Mouse (Mus musculus): ENCODE results near the gene Adam11. TPM values are rescaled to one million over a fixed set of nuclear protein-coding genes. Genes with fewer than 3 reads are reported as not detected.

The Adam11 gene
- polyA plus RNA-seq, 1 experiment: 14.8 TPM

DNA sequence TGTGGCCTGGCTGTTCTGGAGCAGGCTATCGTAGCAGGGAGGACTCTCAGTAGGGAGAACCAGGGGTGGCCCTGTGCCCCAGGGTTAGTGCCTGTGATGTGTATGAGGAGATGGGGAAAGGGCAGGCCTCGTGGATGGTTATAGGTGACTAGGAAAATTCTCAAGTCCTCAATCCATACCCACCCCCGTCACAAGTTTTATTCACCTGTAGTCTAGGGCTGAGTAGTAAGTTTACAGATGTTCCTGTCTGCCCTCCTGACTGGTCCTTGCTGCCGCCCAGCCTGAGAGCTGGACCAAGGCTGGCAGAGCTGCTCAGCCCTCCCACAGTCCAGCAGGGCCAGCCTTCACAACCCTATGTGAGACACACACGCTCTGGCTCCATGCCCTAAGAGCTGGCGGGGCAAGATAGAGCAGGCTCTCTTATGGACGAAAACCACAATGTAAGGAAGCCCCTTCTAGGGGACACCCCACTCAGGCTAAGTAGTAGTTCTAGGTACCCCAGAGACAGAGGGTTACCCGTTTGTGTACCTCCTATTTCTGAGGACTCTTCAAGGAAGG lies 17.9 kb downstream of the Adam11 start:
- no peak overlapping the region for H3K4me3 ChIP-seq (ENCODE audit: control insufficient read depth, low read depth, low read length)
- no peak overlapping the region for H3K27ac ChIP-seq (ENCODE audit: control insufficient read depth, insufficient read depth, low read depth, low read length)
- H3K4me1 ChIP-seq (ENCODE audit: control insufficient read depth, insufficient read depth, low read length): peaks cover 17% of the 10 kb centered on the region
- TF ChIP-seq CTCF (IDR thresholded peaks at IDR 0.05; ENCODE audit: control insufficient read depth, insufficient read depth, insufficient replicate concordance, low read depth, low read length) (no peak), POLR2A (IDR thresholded peaks at IDR 0.05; ENCODE audit: control insufficient read depth, low read depth, low read length) (no peak)
- H3K27me3 ChIP-seq (ENCODE audit: control insufficient read depth, insufficient read depth, low read length): no peaks in the 10 kb centered on the region
- no peaks in the 10 kb centered on the region for H3K36me3 ChIP-seq (ENCODE audit: control insufficient read depth, insufficient read depth, low read length)

DNA sequence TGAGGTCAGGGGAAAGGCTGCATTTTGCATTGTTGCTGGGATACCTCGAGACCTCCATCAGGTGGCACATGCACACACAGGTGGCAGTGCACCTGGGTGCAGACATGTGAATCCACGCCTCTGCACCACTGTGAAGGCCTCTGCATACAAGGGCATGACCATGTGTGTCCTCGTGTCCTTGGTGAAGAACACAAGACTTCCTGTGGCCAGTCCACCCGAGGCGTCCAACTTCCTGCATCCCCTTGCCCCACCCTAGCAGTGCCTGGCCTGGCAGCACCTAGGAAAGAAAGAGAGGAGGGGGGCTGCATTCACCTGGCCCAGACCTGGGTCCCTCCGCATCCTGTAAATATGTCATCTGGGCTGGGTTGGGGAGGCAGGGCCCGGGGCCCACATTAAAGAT lies 18.6 kb downstream of the Adam11 start:
- H3K27me3 ChIP-seq (ENCODE audit: control insufficient read depth, insufficient read depth, low read length): no peaks in the 10 kb centered on the region
- no peaks in the 10 kb centered on the region for H3K36me3 ChIP-seq (ENCODE audit: control insufficient read depth, insufficient read depth, low read length)
- no peak overlapping the region for H3K4me3 ChIP-seq (ENCODE audit: control insufficient read depth, low read depth, low read length)
- TF ChIP-seq POLR2A (IDR thresholded peaks at IDR 0.05; ENCODE audit: control insufficient read depth, low read depth, low read length) (no peak), CTCF (IDR thresholded peaks at IDR 0.05; ENCODE audit: control insufficient read depth, insufficient read depth, insufficient replicate concordance, low read depth, low read length) (no peak)
- no peak overlapping the region for H3K27ac ChIP-seq (ENCODE audit: control insufficient read depth, insufficient read depth, low read depth, low read length)
- H3K4me1 ChIP-seq (ENCODE audit: control insufficient read depth, insufficient read depth, low read length): peaks cover 14% of the 10 kb centered on the region

DNA sequence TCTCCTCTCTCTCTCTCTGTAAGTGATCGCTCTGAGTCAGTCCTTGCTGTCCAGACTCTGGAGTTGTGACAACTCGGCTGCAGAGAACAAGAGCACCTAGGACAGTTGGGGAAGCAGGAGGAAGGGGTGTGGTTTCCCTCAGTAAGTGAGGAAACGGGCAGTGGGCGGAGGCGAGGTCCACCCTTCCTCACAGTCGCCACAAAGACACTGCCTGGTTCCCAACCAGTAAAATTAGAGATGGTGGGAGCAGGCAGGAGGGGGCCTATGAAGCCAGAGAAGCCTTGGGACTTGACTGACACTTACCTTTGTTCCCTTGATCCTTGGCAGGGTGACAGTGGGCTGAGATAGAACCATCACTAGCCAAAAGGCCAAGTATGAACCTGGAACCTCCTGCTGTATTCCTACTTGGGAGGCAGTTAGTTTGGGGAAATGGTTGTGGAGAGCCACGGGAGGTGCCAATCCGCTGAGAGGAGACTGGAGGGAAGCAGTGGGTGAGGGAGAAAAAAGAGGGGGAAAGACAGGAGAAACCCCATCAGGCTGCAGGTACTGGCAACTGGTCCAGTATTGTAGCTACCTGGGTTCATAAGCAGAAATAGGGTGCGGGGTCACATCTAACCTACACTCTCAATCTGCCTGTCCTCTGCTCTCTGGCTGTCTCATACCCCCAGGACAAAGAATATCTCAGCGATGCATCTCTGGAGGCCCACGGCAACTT lies 19.2 kb downstream of the Adam11 start:
- H3K27ac ChIP-seq (ENCODE audit: control insufficient read depth, insufficient read depth, low read depth, low read length): no peak overlapping the region
- H3K36me3 ChIP-seq (ENCODE audit: control insufficient read depth, insufficient read depth, low read length): no peaks in the 10 kb centered on the region
- peaks cover 12% of the 10 kb centered on the region for H3K4me1 ChIP-seq (ENCODE audit: control insufficient read depth, insufficient read depth, low read length)
- no peak overlapping the region for H3K4me3 ChIP-seq (ENCODE audit: control insufficient read depth, low read depth, low read length)
- no peaks in the 10 kb centered on the region for H3K27me3 ChIP-seq (ENCODE audit: control insufficient read depth, insufficient read depth, low read length)
- no peak for TF ChIP-seq POLR2A (IDR thresholded peaks at IDR 0.05; ENCODE audit: control insufficient read depth, low read depth, low read length)
- TF ChIP-seq CTCF (IDR thresholded peaks at IDR 0.05; ENCODE audit: control insufficient read depth, insufficient read depth, insufficient replicate concordance, low read depth, low read length): no peak

DNA sequence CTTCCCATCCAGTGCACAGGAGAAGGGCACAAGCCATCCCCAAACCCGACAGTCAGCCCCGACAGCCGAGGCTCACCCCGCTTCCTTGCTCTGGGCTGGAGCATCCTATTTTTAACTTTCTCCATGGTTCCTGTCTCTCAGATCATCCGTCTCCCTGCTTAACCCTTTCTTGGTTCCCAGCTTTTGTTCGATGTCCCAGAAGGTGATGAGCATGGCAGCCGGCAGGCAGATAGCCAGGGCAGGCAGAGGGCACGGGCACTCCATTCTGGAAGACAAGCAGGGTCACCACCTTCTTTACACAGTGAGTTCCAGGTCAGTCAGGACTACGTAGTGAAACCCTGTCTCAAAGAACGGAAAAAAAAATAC lies 19.7 kb downstream of the Adam11 start:
- H3K27ac ChIP-seq (ENCODE audit: control insufficient read depth, insufficient read depth, low read depth, low read length): no peak overlapping the region

DNA sequence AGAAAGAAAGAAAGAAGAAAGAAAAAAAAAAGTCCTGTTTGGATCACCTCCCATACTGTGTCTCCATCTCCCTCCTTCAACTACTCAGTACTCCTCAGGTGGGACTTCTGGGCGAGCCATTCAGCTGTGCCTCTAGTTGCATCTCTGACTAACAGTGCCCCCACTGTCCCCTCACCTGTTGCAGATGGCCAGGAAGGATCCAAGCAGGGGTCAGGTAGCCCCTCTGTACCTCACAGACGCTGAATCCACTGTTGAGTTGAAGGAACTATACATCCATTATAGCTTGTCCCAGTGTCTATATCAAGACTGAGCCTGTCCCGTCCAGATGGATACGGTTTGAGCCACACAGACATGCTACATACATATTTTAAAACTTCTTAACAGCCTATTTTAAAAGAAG lies 20.3 kb downstream of the Adam11 start:
- TF ChIP-seq POLR2A (IDR thresholded peaks at IDR 0.05; ENCODE audit: control insufficient read depth, low read depth, low read length) (no peak), CTCF (IDR thresholded peaks at IDR 0.05; ENCODE audit: control insufficient read depth, insufficient read depth, insufficient replicate concordance, low read depth, low read length) (no peak)
- Histone ChIP-seq H3K4me3 (ENCODE audit: control insufficient read depth, low read depth, low read length) (no peak overlapping the region), H3K36me3 (ENCODE audit: control insufficient read depth, insufficient read depth, low read length) (no peaks in the 10 kb centered on the region), H3K27ac (ENCODE audit: control insufficient read depth, insufficient read depth, low read depth, low read length) (no peak overlapping the region), H3K27me3 (ENCODE audit: control insufficient read depth, insufficient read depth, low read length) (no peaks in the 10 kb centered on the region), H3K4me1 (ENCODE audit: control insufficient read depth, insufficient read depth, low read length) (peaks cover 12% of the 10 kb centered on the region)

More for the DNA sequence above, 19.7 kb downstream of the Adam11 start:
- TF ChIP-seq CTCF (IDR thresholded peaks at IDR 0.05; ENCODE audit: control insufficient read depth, insufficient read depth, insufficient replicate concordance, low read depth, low read length): no peak
- no peak for TF ChIP-seq POLR2A (IDR thresholded peaks at IDR 0.05; ENCODE audit: control insufficient read depth, low read depth, low read length)
- Histone ChIP-seq H3K36me3 (ENCODE audit: control insufficient read depth, insufficient read depth, low read length) (no peaks in the 10 kb centered on the region), H3K4me3 (ENCODE audit: control insufficient read depth, low read depth, low read length) (no peak overlapping the region), H3K27me3 (ENCODE audit: control insufficient read depth, insufficient read depth, low read length) (no peaks in the 10 kb centered on the region), H3K4me1 (ENCODE audit: control insufficient read depth, insufficient read depth, low read length) (peaks cover 12% of the 10 kb centered on the region)

DNA sequence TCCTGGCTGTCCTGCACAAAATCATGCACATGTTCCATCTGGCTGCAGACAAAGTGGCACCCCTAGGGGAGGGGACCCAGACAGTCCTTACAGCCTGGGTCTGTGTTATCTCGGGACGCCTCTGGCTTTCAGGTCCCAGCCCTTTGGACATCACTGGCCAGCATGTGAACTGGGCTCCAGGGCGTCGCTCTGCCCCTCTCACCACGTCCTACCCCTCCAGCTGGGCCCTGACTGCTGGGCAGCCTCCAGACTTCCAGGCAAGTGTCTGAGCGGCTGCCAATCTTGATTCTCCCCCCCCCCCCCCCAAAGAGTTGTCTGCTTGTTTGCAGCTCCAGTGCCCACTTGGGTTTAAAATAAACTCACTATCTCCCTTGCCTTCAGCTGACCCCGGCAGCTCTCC lies 22.2 kb downstream of the Adam11 start:
- no peaks in the 10 kb centered on the region for H3K36me3 ChIP-seq (ENCODE audit: control insufficient read depth, insufficient read depth, low read length)
- H3K27ac ChIP-seq (ENCODE audit: control insufficient read depth, insufficient read depth, low read depth, low read length): no peak overlapping the region
- TF ChIP-seq POLR2A (IDR thresholded peaks at IDR 0.05; ENCODE audit: control insufficient read depth, low read depth, low read length): no peak
- no peak for TF ChIP-seq CTCF (IDR thresholded peaks at IDR 0.05; ENCODE audit: control insufficient read depth, insufficient read depth, insufficient replicate concordance, low read depth, low read length)

DNA sequence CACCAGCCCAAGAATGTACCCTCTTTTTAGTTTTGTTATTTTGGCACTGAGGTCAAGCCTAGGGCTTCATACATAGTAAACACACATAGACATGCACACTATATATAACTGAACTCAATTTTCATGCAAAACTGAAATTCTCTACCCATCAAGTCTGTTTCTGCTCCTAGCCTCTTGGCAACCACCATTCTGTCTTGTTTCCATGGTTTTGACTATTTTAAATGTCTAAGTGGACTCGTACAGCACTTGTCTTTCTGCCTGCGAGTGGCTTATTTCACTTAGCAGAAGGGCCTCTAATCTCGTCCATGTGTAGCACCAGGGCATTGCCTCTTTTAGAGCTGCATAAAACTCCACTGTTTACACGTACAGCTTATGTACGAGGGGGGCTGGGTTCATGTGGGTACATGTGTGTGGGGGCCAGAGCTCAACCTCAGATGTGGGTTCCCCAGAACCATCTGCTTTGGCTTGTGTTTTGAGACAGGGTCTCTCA lies 26.5 kb downstream of the Adam11 start:
- H3K4me3 ChIP-seq (ENCODE audit: control insufficient read depth, low read depth, low read length): no peak overlapping the region
- no peak overlapping the region for H3K27ac ChIP-seq (ENCODE audit: control insufficient read depth, insufficient read depth, low read depth, low read length)
- H3K36me3 ChIP-seq (ENCODE audit: control insufficient read depth, insufficient read depth, low read length): no peaks in the 10 kb centered on the region
- TF ChIP-seq POLR2A (IDR thresholded peaks at IDR 0.05; ENCODE audit: control insufficient read depth, low read depth, low read length) (no peak), CTCF (IDR thresholded peaks at IDR 0.05; ENCODE audit: control insufficient read depth, insufficient read depth, insufficient replicate concordance, low read depth, low read length) (no peak)
- no peaks in the 10 kb centered on the region for H3K4me1 ChIP-seq (ENCODE audit: control insufficient read depth, insufficient read depth, low read length)
- no peaks in the 10 kb centered on the region for H3K27me3 ChIP-seq (ENCODE audit: control insufficient read depth, insufficient read depth, low read length)

More for the DNA sequence above, 22.2 kb downstream of the Adam11 start:
- no peak overlapping the region for H3K4me3 ChIP-seq (ENCODE audit: control insufficient read depth, low read depth, low read length)
- H3K4me1 ChIP-seq (ENCODE audit: control insufficient read depth, insufficient read depth, low read length): no peaks in the 10 kb centered on the region
- no peaks in the 10 kb centered on the region for H3K27me3 ChIP-seq (ENCODE audit: control insufficient read depth, insufficient read depth, low read length)
